Mouse (Mus musculus): ENCODE results near the gene Itgb3bp. TPM values are rescaled to one million over a fixed set of nuclear protein-coding genes. Genes with fewer than 3 reads are reported as not detected.

The Itgb3bp gene
- 0.53 and 0.54 TPM in 2 replicates for polyA plus RNA-seq (2012; rRNA removed)

DNA sequence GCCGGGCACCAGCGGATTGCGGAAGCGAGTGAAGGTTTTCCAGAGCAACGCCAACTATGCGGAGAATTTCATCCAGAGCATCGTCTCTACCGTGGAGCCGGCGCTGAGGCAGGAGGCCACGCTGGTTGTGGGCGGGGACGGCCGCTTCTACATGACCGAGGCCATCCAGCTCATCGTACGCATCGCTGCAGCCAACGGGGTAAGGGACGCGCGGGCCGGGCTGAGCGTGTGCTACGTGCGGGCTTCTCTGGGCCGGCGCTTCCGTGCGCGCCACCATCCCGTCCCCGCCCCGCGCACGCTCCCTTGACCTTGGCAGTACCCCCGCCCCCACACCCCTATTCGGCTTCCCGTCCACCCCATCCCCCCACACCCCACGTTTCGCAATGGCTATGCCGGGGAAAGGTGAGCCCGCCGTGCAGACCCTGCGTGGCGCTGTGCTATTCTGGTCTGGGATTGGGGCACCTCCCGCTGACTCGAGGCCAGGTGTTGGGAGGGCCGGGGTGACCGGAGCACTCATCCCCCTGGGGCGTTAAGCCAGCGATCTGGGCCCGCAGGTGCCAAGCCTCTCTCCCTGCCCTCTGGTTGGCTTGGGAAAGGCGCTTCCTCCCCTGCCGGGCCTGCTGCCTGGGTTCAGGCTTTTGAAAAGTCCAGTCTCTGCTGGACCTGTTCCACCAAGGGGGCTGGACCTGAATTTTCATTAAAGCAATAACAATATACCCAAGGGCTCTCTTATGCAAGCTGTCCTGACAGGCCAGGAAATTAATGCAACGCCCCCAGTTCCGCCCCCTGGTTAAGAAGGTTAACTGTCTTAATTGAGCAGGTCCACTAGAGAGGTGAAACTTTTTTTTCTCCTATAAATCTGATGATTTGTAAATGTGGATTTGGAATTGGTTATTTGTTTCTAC lies at the start of gene Itgb3bp:
Itgb3bp (minus strand) TSS at position 201 of the 905 bp plus-strand sequence.

DNA sequence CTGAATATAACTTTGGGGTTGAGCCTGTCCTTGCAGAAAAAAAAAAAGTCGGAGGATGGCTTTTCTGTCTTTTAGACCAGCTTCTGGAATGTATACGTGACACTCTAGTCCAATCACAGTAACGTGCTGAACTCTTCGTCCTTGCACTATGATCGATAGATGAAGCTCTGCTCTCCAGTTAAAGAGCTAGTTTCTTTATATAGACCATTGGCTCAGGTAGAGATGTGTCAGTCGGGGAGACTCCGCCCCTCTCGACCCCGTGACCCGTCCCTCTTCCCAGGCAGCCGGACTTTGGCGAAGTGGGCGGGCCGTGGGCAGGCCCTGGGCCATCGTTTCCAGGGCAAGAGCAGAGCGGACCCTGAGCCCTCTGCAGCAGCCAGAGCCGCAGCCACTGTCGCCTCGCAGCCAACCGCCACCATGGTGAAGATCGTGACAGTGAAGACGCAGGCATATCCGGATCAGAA lies 432 bp downstream of the Itgb3bp start, which contains the start of gene Pgm1:
Pgm1 (plus strand) TSS at position 266 of the 464 bp plus-strand sequence.

GRCm38 (mm10) chr4:99829094-99830073 lies 100.2 kb downstream of the Itgb3bp start, which contains the start of gene Efcab7:
Efcab7 (plus strand) TSS chr4:99829198.

Other genes starting within 250 kb of the Itgb3bp start
- gene Alg6, start 214.1 kb downstream of the Itgb3bp start, polyA plus RNA-seq (2012; rRNA removed), result 2.7 and 2.8 TPM in 2 replicates
- 0.58 and 1.0 TPM in 2 replicates for gene Efcab7, start 100.6 kb downstream of the Itgb3bp start, polyA plus RNA-seq (2012; rRNA removed)
- 35.9 and 37.3 TPM in 2 replicates for gene Pgm1, start 399 bp downstream of the Itgb3bp start, polyA plus RNA-seq (2012; rRNA removed)
- 3.2 and 3.4 TPM in 2 replicates for gene Ror1, start 166.0 kb upstream of the Itgb3bp start, polyA plus RNA-seq (2012; rRNA removed)